Mouse (Mus musculus) heart, postnatal 0 days (tissue): Measurements from ENCODE around the gene Ifit1bl1. TPM values are rescaled to one million over a fixed set of nuclear protein-coding genes. Genes with fewer than 3 reads are reported as not detected.

Source experiments
- ATAC-seq: fragments of 200-750 bp; cut with Nextera tagmentation; 2 replicates; pipeline ENCODE4 v1.8.0; 2017; ENCODE audit warnings: low read depth, moderate number of reproducible peaks, moderate library complexity; ENCODE audit not compliant: insufficient read depth
- DNase-seq: peaks from one replicate; pipeline ENCODE4 v3.0.0-alpha.2; 2016; ENCODE audit warnings: low spot score
- H3K27ac ChIP-seq: fragments of 300-500 bp; sonication (generic); 2 replicates; pipeline ENCODE4 v1.5.1; 2014; ENCODE audit warnings: low read depth, mild to moderate bottlenecking
- H3K27me3 ChIP-seq: fragments of 300-500 bp; sonication (generic); 2 replicates; pipeline ENCODE4 v1.6.1; 2014; ENCODE audit warnings: low read length, mixed read lengths; ENCODE audit not compliant: control insufficient read depth, insufficient read depth
- H3K36me3 ChIP-seq: fragments of 300-500 bp; sonication (generic); replicated peaks from 2 replicates; pipeline ENCODE4 v1.6.1; 2014; ENCODE audit warnings: low read length, mixed read lengths; ENCODE audit not compliant: control insufficient read depth, insufficient read depth
- H3K4me1 ChIP-seq: fragments of 300-500 bp; sonication (generic); 2 replicates; pipeline ENCODE4 v1.6.1; 2014; ENCODE audit warnings: antibody characterized with exemption; ENCODE audit not compliant: control insufficient read depth, insufficient read depth
- H3K4me2 ChIP-seq: fragments of 300-500 bp; sonication (generic); 2 replicates; pipeline ENCODE4 v1.6.1; 2014; ENCODE audit warnings: low read depth, mild to moderate bottlenecking, low read length, moderate library complexity
- H3K4me3 ChIP-seq: fragments of 300-500 bp; sonication (generic); 2 replicates; pipeline ENCODE4 v1.5.1; 2014; ENCODE audit warnings: low read depth, low read length
- H3K9ac ChIP-seq: fragments of 300-500 bp; sonication (generic); replicated peaks from 2 replicates; pipeline ENCODE4 v1.6.1; 2014; ENCODE audit warnings: low read depth, low read length, mixed read lengths
- H3K9me3 ChIP-seq: fragments of 300-500 bp; sonication (generic); replicated peaks from 2 replicates; pipeline ENCODE4 v1.6.1; 2016; ENCODE audit warnings: low read length; ENCODE audit not compliant: control insufficient read depth
- CTCF ChIP-seq: IDR thresholded peaks from 2 replicates; pipeline ENCODE4 v1.5.1; 2016; ENCODE audit warnings: antibody characterized with exemption, control low read depth, low read depth
- EP300 ChIP-seq: IDR thresholded peaks from 2 replicates; pipeline ENCODE4 v1.6.1; 2016; ENCODE audit warnings: antibody characterized with exemption, low read depth
- WGBS: fragments of 180-500 bp; shearing (Covaris S2); extraction: QIAGEN DNeasy Blood & Tissue Kit; methylation state at CpG from one replicate; pipeline ENCODE4 v1.1.7; 2014; 5-methylcytosine and 5-hydroxymethylcytosine counted together
- polyA plus RNA-seq: library from polyadenylated mRNA; unstranded; fragments of >200 nt; fragmentation: Nextera tagmentation; extraction: Ambion mirVana; gene quantifications from 2 replicates; pipeline ENCODE4 v1.2.1, GENCODE M21; 2015
- total RNA-seq: library from RNA; depleted of rRNA; stranded (reverse); fragments of >200 nt; gene quantifications from 2 replicates; pipeline ENCODE4 v1.2.3, GENCODE M21; 2014; ENCODE audit warnings: low replicate concordance

The Ifit1bl1 gene
- total and polyA plus RNA-seq, 2 experiments from 2014 or later: 0.50 to 3.3 TPM

GRCm38 (mm10) chr19:34553522-34553921 is 48.2 kb downstream of the Ifit1bl1 start:
- 0 out of 2 replicates have a peak overlapping the region, but pooled peaks have one; percentile 16 for H3K9ac ChIP-seq
- 41% methylated on average over 3 of the region's 3 CpGs for WGBS

GRCm38 (mm10) chr19:34553021-34553420 is 48.7 kb downstream of the Ifit1bl1 start:
- no peaks in the 10 kb centered on the region for H3K27me3 ChIP-seq
- no peaks in the 10 kb centered on the region; the same call in 1 of the 2 replicates for H3K9me3 ChIP-seq
- peak; percentile 58 for DNase-seq
- peak overlapping the region; percentile 16; the same call in 1 of the 2 replicates for H3K9ac ChIP-seq
- peak overlapping the region; percentile 6; the same call in 1 of the 2 replicates for H3K4me3 ChIP-seq
- ATAC-seq: peak; percentile 22; the same call in 1 of the 2 replicates
- H3K4me2 ChIP-seq: peak overlapping the region; percentile 53
- H3K4me1 ChIP-seq: peaks cover 20% of the 10 kb centered on the region
- 16% methylated on average over 6 of the region's 6 CpGs for WGBS
- TF ChIP-seq CTCF: no peak
- TF ChIP-seq EP300: 0 out of 2 replicates have a peak, but pooled peaks have one; percentile 29
- no peaks in the 10 kb centered on the region for H3K36me3 ChIP-seq
- peak overlapping the region; percentile 93 for H3K27ac ChIP-seq

More at GRCm38 (mm10) chr19:34553522-34553921, 48.2 kb downstream of the Ifit1bl1 start:
- ATAC-seq (no peak), DNase-seq (no peak)
- Histone ChIP-seq H3K36me3 (no peaks in the 10 kb centered on the region), H3K4me3 (peak overlapping the region; percentile 6; the same call in 1 of the 2 replicates), H3K9me3 (no peaks in the 10 kb centered on the region; the same call in 1 of the 2 replicates), H3K4me2 (peak overlapping the region; percentile 53), H3K27ac (peak overlapping the region; percentile 93), H3K27me3 (no peaks in the 10 kb centered on the region), H3K4me1 (peaks cover 20% of the 10 kb centered on the region)
- TF ChIP-seq CTCF: no peak
- TF ChIP-seq EP300: no peak

- Histone ChIP-seq H3K27ac (peak overlapping the region; percentile 93), H3K9ac (0 out of 2 replicates have a peak overlapping the region, but pooled peaks have one; percentile 30), H3K27me3 (no peaks in the 10 kb centered on the region), H3K4me3 (peak overlapping the region; percentile 21), H3K36me3 (no peaks in the 10 kb centered on the region), H3K4me1 (peaks cover 20% of the 10 kb centered on the region), H3K9me3 (no peaks in the 10 kb centered on the region; the same call in 1 of the 2 replicates), H3K4me2 (peak overlapping the region; percentile 53)
- ATAC-seq: peak; percentile 56
- 0 out of 2 replicates have a peak, but pooled peaks have one; percentile 20 for TF ChIP-seq EP300
- no peak for TF ChIP-seq CTCF
- 20% methylated on average over 5 of the region's 5 CpGs for WGBS
- peak; percentile 59 for DNase-seq
Observed at GRCm38 (mm10) chr19:34551981-34552380, 49.8 kb downstream of the Ifit1bl1 start.

GRCm38 (mm10) chr19:34550534-34551223 is 51.1 kb downstream of the Ifit1bl1 start, which contains the start of gene Ifit2:
Gene Ifit2, plus strand, starts transcription at chr19:34550694.
- H3K4me3 ChIP-seq: peak within 1 kb of the TSS; percentile 52
- H3K4me2 ChIP-seq: peak within 1 kb of the TSS; percentile 63
- DNase-seq (peak; percentile 92), ATAC-seq (peak; percentile 91)
- 2% methylated on average over 22 of the region's 22 CpGs for WGBS
- peak within 1 kb of the TSS; percentile 93 for H3K27ac ChIP-seq
- H3K4me1 ChIP-seq: peaks cover 20% of the 10 kb centered on the region
- no peaks in the 10 kb centered on the region for H3K27me3 ChIP-seq
- H3K9ac ChIP-seq: peak within 1 kb of the TSS; percentile 30; the same call in 1 of the 2 replicates
- TF ChIP-seq EP300 (0 out of 2 replicates have a peak, but pooled peaks have one; percentile 16), CTCF (peak; percentile 68)
- no peaks in the 10 kb centered on the region; the same call in 1 of the 2 replicates for H3K9me3 ChIP-seq
- no peaks in the 10 kb centered on the region for H3K36me3 ChIP-seq

GRCm38 (mm10) chr19:34550205-34550533 is 51.6 kb downstream of the Ifit1bl1 start:
- DNase-seq (no peak), ATAC-seq (no peak)
- Histone ChIP-seq H3K4me2 (peak overlapping the region; percentile 63), H3K9me3 (no peaks in the 10 kb centered on the region; the same call in 1 of the 2 replicates), H3K27me3 (no peaks in the 10 kb centered on the region), H3K9ac (no peak overlapping the region), H3K36me3 (no peaks in the 10 kb centered on the region), H3K27ac (peak overlapping the region; percentile 65; the same call in 1 of the 2 replicates), H3K4me3 (peak overlapping the region; percentile 52), H3K4me1 (peaks cover 20% of the 10 kb centered on the region)
- TF ChIP-seq EP300: no peak
- TF ChIP-seq CTCF: no peak
- 33% methylated on average over 4 of the region's 4 CpGs for WGBS
